Mouse (Mus musculus): Measurements from ENCODE around the gene Myl6b.

DNA sequence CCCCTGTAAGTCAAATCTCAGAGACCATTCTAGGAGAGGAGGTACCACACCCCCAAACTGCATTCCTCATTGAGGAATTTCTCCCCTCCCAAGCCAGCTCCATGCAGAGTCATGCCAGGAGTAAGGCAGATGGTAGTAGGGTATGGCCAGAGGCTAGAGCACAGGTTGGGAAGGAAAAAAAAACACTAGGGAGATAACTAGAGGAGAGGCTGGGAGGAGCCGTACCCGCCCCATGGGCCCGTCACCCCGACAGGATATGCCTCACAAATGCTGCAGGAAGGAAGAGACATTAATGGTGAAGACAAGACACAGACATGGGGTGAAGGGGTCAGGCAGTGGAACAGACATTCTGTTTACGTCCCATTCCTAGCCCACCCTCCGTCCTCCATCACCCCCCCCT, 7.0 kb downstream of the Myl6b start:
- TF ChIP-seq POLR2A (IDR thresholded peaks at IDR 0.05; ENCODE audit: low read depth, low read length) (no peak), CTCF (IDR thresholded peaks at IDR 0.05; ENCODE audit: extremely low read depth, insufficient read depth, insufficient read length, insufficient replicate concordance) (no peak)
